Comparison of ENCODE assay signal across 8 mouse cellular contexts in genomic region chr5:33270568-33270967, GRCm38 (mm10). TPM values are rescaled to one million over a fixed set of nuclear protein-coding genes. Genes with fewer than 3 reads are reported as not detected.
DNase-seq lines count a peak whose midpoint lies in the region; ATAC-seq lines count a peak whose summit lies in the region.

No protein-coding gene starts in this region.

- H3K27me3 ChIP-seq in forebrain, embryonic 10.5 days (ENCODE audit: poor library complexity, severe bottlenecking): no peaks in the 10 kb centered on the region
- no peaks in the 10 kb centered on the region for H3K27me3 ChIP-seq in forebrain, embryonic 16.5 days (replicated peaks; ENCODE audit: control insufficient read depth, insufficient read depth, low read length)
- no peaks in the 10 kb centered on the region for H3K27me3 ChIP-seq in embryonic facial prominence, embryonic 10.5 days (replicated peaks; ENCODE audit: low read depth, poor library complexity, severe bottlenecking)

- ATAC-seq in forebrain, embryonic 16.5 days: no peak
- ATAC-seq in megakaryocyte progenitor cell, adult 5-6 weeks (replicated peaks; ENCODE audit: poor library complexity): peak; percentile 55

- H3K9me3 ChIP-seq in forebrain, embryonic 10.5 days: no peaks in the 10 kb centered on the region
- H3K9me3 ChIP-seq in forebrain, embryonic 16.5 days (ENCODE audit: control insufficient read depth, low read length): no peaks in the 10 kb centered on the region
- H3K9me3 ChIP-seq in embryonic facial prominence, embryonic 10.5 days: no peaks in the 10 kb centered on the region

- H3K4me2 ChIP-seq in forebrain, embryonic 16.5 days (ENCODE audit: low read length): no peak overlapping the region

- no peak overlapping the region for H3K9ac ChIP-seq in forebrain, embryonic 16.5 days (replicated peaks; ENCODE audit: low read depth, low read length)

- WGBS in forebrain, embryonic 10.5 days: 25% methylated on average over 5 of the region's 5 CpGs
- WGBS in forebrain, embryonic 16.5 days: 6% methylated on average over 5 of the region's 5 CpGs
- 24% methylated on average over 5 of the region's 5 CpGs for WGBS in embryonic facial prominence, embryonic 10.5 days

- no peak overlapping the region for H3K4me3 ChIP-seq in forebrain, embryonic 10.5 days
- no peak overlapping the region for H3K4me3 ChIP-seq in forebrain, embryonic 16.5 days (replicated peaks; ENCODE audit: low read length)
- H3K4me3 ChIP-seq in embryonic facial prominence, embryonic 10.5 days: no peak overlapping the region

- peaks cover 71% of the 10 kb centered on the region for H3K36me3 ChIP-seq in forebrain, embryonic 10.5 days (replicated peaks)
- peaks cover 33% of the 10 kb centered on the region for H3K36me3 ChIP-seq in forebrain, embryonic 16.5 days (ENCODE audit: control insufficient read depth, insufficient read depth)
- H3K36me3 ChIP-seq in embryonic facial prominence, embryonic 10.5 days (replicated peaks): peaks cover 72% of the 10 kb centered on the region

- H3K4me1 ChIP-seq in forebrain, embryonic 10.5 days: peaks cover 41% of the 10 kb centered on the region
- H3K4me1 ChIP-seq in forebrain, embryonic 16.5 days (replicated peaks; ENCODE audit: control insufficient read depth, insufficient read depth, low read length): peaks cover 35% of the 10 kb centered on the region
- H3K4me1 ChIP-seq in embryonic facial prominence, embryonic 10.5 days: peaks cover 35% of the 10 kb centered on the region

- H3K27ac ChIP-seq in forebrain, embryonic 10.5 days: no peak overlapping the region
- no peak overlapping the region for H3K27ac ChIP-seq in forebrain, embryonic 16.5 days (ENCODE audit: low read length)
- no peak overlapping the region for H3K27ac ChIP-seq in embryonic facial prominence, embryonic 10.5 days (replicated peaks)

- peak; percentile 78 for DNase-seq in forebrain, embryonic 10.5 days (ENCODE audit: extremely low spot score, low spot score)
- DNase-seq in adrenal gland, adult 8-10 months: peak; percentile 61
- peak; percentile 81 for DNase-seq in embryonic facial prominence, embryonic 10.5 days (ENCODE audit: low spot score)
- peak; percentile 87 to 92 for DNase-seq in heart, postnatal 10 days
- DNase-seq in left cerebral cortex, adult 18-20 months (ENCODE audit: low spot score in 2 of 2): peak; percentile 84 to 92
- peak; percentile 84 for DNase-seq in spleen, adult 12 weeks (ENCODE audit: low spot score)

- intact Hi-C loops in heart, postnatal 10 days (cut with DNase I): loop anchor here (2.0 to 5.0 kb wide), 2 partner anchors 68 to 172 kb away; no protein-coding TSS in a partner anchor

RNA-seq across cellular contexts. Expression of gene Ctbp1, which starts 4.2 kb away (rescaled TPM):
- 454 and 466 TPM in 2 replicates for polyA plus RNA-seq in forebrain, embryonic 10.5 days (2016; fragmentation: Nextera tagmentation; extraction: Ambion mirVana)
- 496 and 540 TPM in 2 replicates for polyA plus RNA-seq in forebrain, embryonic 16.5 days (2015; fragmentation: Nextera tagmentation; extraction: Ambion mirVana)
- total RNA-seq in adrenal gland, adult 8-10 months (2022): 100 to 1,000 TPM; 226 to 255 (median 255) TPM
- 419 and 420 TPM in 2 replicates for polyA plus RNA-seq in embryonic facial prominence, embryonic 10.5 days (2016; fragmentation: Nextera tagmentation; extraction: Ambion mirVana)
- total RNA-seq in heart, postnatal 10 days (2021): 100 to 1,000 TPM; 236 to 245 TPM
- total RNA-seq in left cerebral cortex, adult 18-20 months (2021): 100 to 1,000 TPM; 340 to 348 TPM
- 108 and 115 TPM in 2 replicates for total RNA-seq in megakaryocyte progenitor cell, adult 5-6 weeks (2015)
- 139 and 141 TPM in 2 replicates for total RNA-seq in megakaryocyte progenitor cell, adult 5-6 weeks (2017)

RNA-seq across cellular contexts. Expression of gene Spon2, which starts 52.3 kb away (rescaled TPM):
- polyA plus RNA-seq in forebrain, embryonic 10.5 days (2016; fragmentation: Nextera tagmentation; extraction: Ambion mirVana): 2.6 and 3.6 TPM in 2 replicates
- 3.7 and 5.0 TPM in 2 replicates for polyA plus RNA-seq in forebrain, embryonic 16.5 days (2015; fragmentation: Nextera tagmentation; extraction: Ambion mirVana)
- total RNA-seq in adrenal gland, adult 8-10 months (2022): 1 to 10 TPM in 1 of 4 experiments, under 1 TPM in 3; 0.68 to 1.7 (median 0.78) TPM
- polyA plus RNA-seq in embryonic facial prominence, embryonic 10.5 days (2016; fragmentation: Nextera tagmentation; extraction: Ambion mirVana): 3.5 and 3.6 TPM in 2 replicates
- 10 to 100 TPM; 19.0 to 43.7 TPM for total RNA-seq in heart, postnatal 10 days (2021)
- under 1 TPM; 0.28 to 0.52 TPM for total RNA-seq in left cerebral cortex, adult 18-20 months (2021)
- total RNA-seq in megakaryocyte progenitor cell, adult 5-6 weeks (2015): 1.1 and 3.4 TPM in 2 replicates
- 1.2 and 2.1 TPM in 2 replicates for total RNA-seq in megakaryocyte progenitor cell, adult 5-6 weeks (2017)

Comparison
In these comparisons a context has a peak if more than half of its experiments do, and no peak if none do; other contexts are left out.
1. RNA of gene Spon2, which starts 52.3 kb away (total RNA-seq): 19.0 to 43.7 TPM in heart, postnatal 10 days; 1.1 to 3.4 TPM in megakaryocyte progenitor cell, adult 5-6 weeks, 0.68 to 1.7 TPM in adrenal gland, adult 8-10 months and 0.28 to 0.52 TPM in left cerebral cortex, adult 18-20 months; every median in the first group is over 4 times any median in the second.
2. Peak in every context shown above with its lines, with median percentiles within 50 percentile points of each other: DNase-seq.